Mouse (Mus musculus) erythroblast, embryonic 14.5 days (primary cell): ENCODE measurements around the gene Gm29735. TPM values are rescaled to one million over a fixed set of nuclear protein-coding genes. Genes with fewer than 3 reads are reported as not detected.
"Not testable (repeated sequence)": the region's sequence is repeated elsewhere in the genome, so short reads cannot be mapped to it uniquely, and the experiment has no call there.

Experiments
- H3K27me3 ChIP-seq: 2 replicates; pipeline ENCODE4 v1.6.1; 2012; ENCODE audit warnings: inconsistent platforms; ENCODE audit not compliant: control insufficient read depth
- H3K36me3 ChIP-seq: 2 replicates; pipeline ENCODE4 v1.6.1; 2012; ENCODE audit warnings: mild to moderate bottlenecking, inconsistent platforms; ENCODE audit not compliant: control insufficient read depth
- H3K4me1 ChIP-seq: 2 replicates; pipeline ENCODE4 v1.6.1; 2012; ENCODE audit warnings: inconsistent platforms; ENCODE audit not compliant: control insufficient read depth
- H3K4me3 ChIP-seq: replicated peaks from 2 replicates; pipeline ENCODE3; 2012; ENCODE audit warnings: moderate library complexity, mild to moderate bottlenecking, inconsistent platforms
- H3K9me3 ChIP-seq: 2 replicates; pipeline ENCODE4 v1.6.1; 2012; ENCODE audit warnings: low read length, inconsistent platforms, mixed read lengths; ENCODE audit not compliant: control insufficient read depth
- GATA1 ChIP-seq: IDR thresholded peaks from 2 replicates; pipeline ENCODE4 v1.6.1; 2012; ENCODE audit warnings: low read length, inconsistent platforms, mixed read lengths
- TAL1 ChIP-seq: IDR thresholded peaks from 3 replicates; pipeline ENCODE4 v1.6.1; 2012; ENCODE audit warnings: low read length, inconsistent platforms, mixed read lengths
- polyA plus RNA-seq: library from polyadenylated mRNA; stranded (reverse); fragments of >175 nt; gene quantifications from 2 replicates; pipeline ENCODE4 v1.2.3, GENCODE M21; 2012

Gm29735 gene
- not detected in 2 replicates for polyA plus RNA-seq

GRCm38 (mm10) chr7:142157013-142157412, at the start of gene Gm29735:
TSS of gene Gm29735 (minus strand) at chr7:142157113.
- H3K4me3 ChIP-seq, H3K9me3 ChIP-seq, H3K36me3 ChIP-seq, H3K27me3 ChIP-seq, H3K4me1 ChIP-seq: not testable (repeated sequence)

GRCm38 (mm10) chr7:142205488-142205887, 48.6 kb upstream of the Gm29735 start:
- Histone ChIP-seq H3K4me3 (no peak overlapping the region), H3K4me1 (no peaks in the 10 kb centered on the region), H3K9me3 (no peaks in the 10 kb centered on the region), H3K27me3 (no peaks in the 10 kb centered on the region), H3K36me3 (no peaks in the 10 kb centered on the region)
- TF ChIP-seq GATA1: no peak
- no peak for TF ChIP-seq TAL1

GRCm38 (mm10) chr7:142201064-142201463, 44.2 kb upstream of the Gm29735 start, which contains the start of gene Krtap5-3:
TSS of gene Krtap5-3 (plus strand) at chr7:142201364.
- Histone ChIP-seq H3K4me1 (no peaks in the 10 kb centered on the region), H3K36me3 (no peaks in the 10 kb centered on the region), H3K27me3 (no peaks in the 10 kb centered on the region), H3K4me3 (no peak within 1 kb of the TSS), H3K9me3 (no peaks in the 10 kb centered on the region)
- no peak for TF ChIP-seq TAL1
- TF ChIP-seq GATA1: no peak

GRCm38 (mm10) chr7:142198748-142199147, 41.8 kb upstream of the Gm29735 start:
- no peak overlapping the region for H3K4me3 ChIP-seq
- no peaks in the 10 kb centered on the region for H3K27me3 ChIP-seq
- no peaks in the 10 kb centered on the region for H3K9me3 ChIP-seq
- no peak for TF ChIP-seq GATA1
- TF ChIP-seq TAL1: no peak
- no peaks in the 10 kb centered on the region for H3K36me3 ChIP-seq
- H3K4me1 ChIP-seq: no peaks in the 10 kb centered on the region

GRCm38 (mm10) chr7:142190289-142190688, 33.4 kb upstream of the Gm29735 start, which contains the start of gene Gm10153:
TSS of gene Gm10153 (minus strand) at chr7:142190389.
- Histone ChIP-seq H3K4me1 (no peaks in the 10 kb centered on the region), H3K36me3 (no peaks in the 10 kb centered on the region), H3K4me3 (no peak within 1 kb of the TSS), H3K27me3 (no peaks in the 10 kb centered on the region), H3K9me3 (no peaks in the 10 kb centered on the region)
- no peak for TF ChIP-seq TAL1
- TF ChIP-seq GATA1: no peak

GRCm38 (mm10) chr7:142188156-142188555, 31.2 kb upstream of the Gm29735 start:
- no peaks in the 10 kb centered on the region for H3K36me3 ChIP-seq
- H3K4me1 ChIP-seq: no peaks in the 10 kb centered on the region
- no peak overlapping the region for H3K4me3 ChIP-seq
- TF ChIP-seq TAL1: no peak
- TF ChIP-seq GATA1: no peak
- no peaks in the 10 kb centered on the region for H3K27me3 ChIP-seq
- H3K9me3 ChIP-seq: no peaks in the 10 kb centered on the region

GRCm38 (mm10) chr7:142181021-142181420, 24.1 kb upstream of the Gm29735 start:
- no peaks in the 10 kb centered on the region for H3K27me3 ChIP-seq
- no peaks in the 10 kb centered on the region for H3K9me3 ChIP-seq
- H3K4me1 ChIP-seq: no peaks in the 10 kb centered on the region
- no peak overlapping the region for H3K4me3 ChIP-seq
- TF ChIP-seq TAL1 (no peak), GATA1 (no peak)
- no peaks in the 10 kb centered on the region for H3K36me3 ChIP-seq

GRCm38 (mm10) chr7:142178685-142179084, 21.8 kb upstream of the Gm29735 start:
- TF ChIP-seq GATA1 (no peak), TAL1 (no peak)
- no peaks in the 10 kb centered on the region for H3K36me3 ChIP-seq
- H3K4me3 ChIP-seq: no peak overlapping the region
- H3K9me3 ChIP-seq: no peaks in the 10 kb centered on the region
- no peaks in the 10 kb centered on the region for H3K4me1 ChIP-seq
- H3K27me3 ChIP-seq: no peaks in the 10 kb centered on the region

GRCm38 (mm10) chr7:142175905-142176304, 19.0 kb upstream of the Gm29735 start, which contains the start of gene Krtap5-2:
TSS of gene Krtap5-2 (minus strand) at chr7:142176005.
- H3K36me3 ChIP-seq, H3K4me3 ChIP-seq, H3K9me3 ChIP-seq, H3K27me3 ChIP-seq, H3K4me1 ChIP-seq: not testable (repeated sequence)

- no peak for TF ChIP-seq TAL1
- no peak for TF ChIP-seq GATA1
- Histone ChIP-seq H3K9me3 (no peaks in the 10 kb centered on the region), H3K27me3 (no peaks in the 10 kb centered on the region), H3K4me3 (no peak overlapping the region), H3K4me1 (no peaks in the 10 kb centered on the region), H3K36me3 (no peaks in the 10 kb centered on the region)
Observed at GRCm38 (mm10) chr7:142169836-142170235, 12.9 kb upstream of the Gm29735 start.

GRCm38 (mm10) chr7:142165639-142166038, 8.7 kb upstream of the Gm29735 start, which contains the start of gene Gm4553:
TSS of gene Gm4553 (minus strand) at chr7:142165739.
- H3K4me3 ChIP-seq, H3K36me3 ChIP-seq, H3K9me3 ChIP-seq, H3K4me1 ChIP-seq, H3K27me3 ChIP-seq: not testable (repeated sequence)
